Mouse (Mus musculus) hematopoietic stem cell, adult 5-6 weeks (primary cell): Measurements from ENCODE around the gene Lpp. TPM values are rescaled to one million over a fixed set of nuclear protein-coding genes. Genes with fewer than 3 reads are reported as not detected.

Source experiments
- ATAC-seq, 2 experiments: fragments of 125-278 bp in 1 of 2; replicated peaks in 1 of 2; 2 replicates each; pipeline ENCODE4 v1.8.0; 2016 to 2017; ENCODE audit warnings: inconsistent platforms in 2 of 2, mild to moderate bottlenecking in 2 of 2, moderate number of reproducible peaks in 2 of 2, low read depth in 1 of 2, moderate TSS enrichment in 1 of 2; ENCODE audit not compliant: low FRiP score in 2 of 2, poor library complexity in 2 of 2, severe bottlenecking in 2 of 2, insufficient read depth in 1 of 2, low TSS enrichment in 1 of 2
- total RNA-seq: library from RNA; stranded (forward); fragments of 172-1452, 232-1000 nt; gene quantifications from 2 replicates; pipeline ENCODE4 v1.2.3, GENCODE M21; 2017

Gene Lpp
- total RNA-seq, 1 experiment from 2014 or later, result 10.6 TPM

DNA sequence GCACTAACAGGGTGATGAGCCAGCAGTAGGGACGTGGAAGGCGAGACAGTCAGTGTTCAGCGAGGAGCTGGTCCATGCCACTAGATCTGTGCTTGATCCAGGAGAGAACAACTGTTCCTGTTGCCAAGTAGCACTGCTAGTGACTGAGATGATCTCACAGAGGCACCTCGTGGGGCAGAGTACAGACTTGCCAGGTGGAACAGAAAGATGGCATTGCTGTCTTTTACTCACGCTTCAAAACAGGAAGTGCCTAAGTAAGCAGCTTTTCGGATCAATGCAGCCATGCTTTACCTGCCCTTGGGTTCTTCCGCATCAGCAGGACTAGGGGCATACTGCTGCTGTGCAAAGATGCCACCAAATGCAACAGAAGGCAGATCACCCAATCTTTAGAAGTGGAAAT, 467.1 kb downstream of the Lpp start:
- ATAC-seq, result no peak

DNA sequence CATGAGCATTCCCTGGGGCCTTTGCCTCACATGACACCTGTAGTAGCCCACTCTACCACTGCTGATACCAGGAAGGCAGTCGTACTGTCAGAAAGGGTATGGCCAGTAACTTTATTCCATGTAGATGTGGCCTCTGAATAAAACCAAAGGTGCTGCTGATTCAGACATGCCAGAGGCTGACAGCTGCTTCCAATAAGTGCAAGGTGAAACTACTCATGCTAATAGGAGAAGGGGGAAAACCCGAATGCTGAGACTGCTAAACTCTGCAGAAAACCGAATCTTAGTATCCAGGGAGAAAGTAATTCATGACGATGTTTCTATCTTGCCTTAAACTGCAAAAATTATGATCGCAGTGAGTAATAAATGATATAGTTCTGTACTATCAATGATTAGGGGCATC, 468.1 kb downstream of the Lpp start:
- ATAC-seq, result no peak

DNA sequence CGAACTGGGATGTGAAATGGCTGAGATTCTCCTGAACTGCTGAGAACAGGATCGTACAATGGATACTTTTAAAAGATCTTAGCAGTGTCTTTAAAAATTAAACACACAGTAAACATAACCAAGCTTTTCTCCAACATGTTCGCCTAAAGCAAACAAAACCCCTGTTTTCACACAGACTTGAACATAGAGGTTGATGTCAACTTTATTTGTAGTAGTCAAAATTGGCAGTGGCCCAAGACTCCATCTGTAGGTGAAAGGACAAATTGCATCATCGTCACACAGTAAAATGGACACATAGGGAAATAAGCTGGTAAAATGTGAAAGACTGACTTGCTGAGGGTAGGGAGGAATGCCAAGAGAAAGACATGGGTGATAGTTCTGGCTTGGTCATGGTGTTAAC, 480.9 kb downstream of the Lpp start:
- no peak for ATAC-seq

DNA sequence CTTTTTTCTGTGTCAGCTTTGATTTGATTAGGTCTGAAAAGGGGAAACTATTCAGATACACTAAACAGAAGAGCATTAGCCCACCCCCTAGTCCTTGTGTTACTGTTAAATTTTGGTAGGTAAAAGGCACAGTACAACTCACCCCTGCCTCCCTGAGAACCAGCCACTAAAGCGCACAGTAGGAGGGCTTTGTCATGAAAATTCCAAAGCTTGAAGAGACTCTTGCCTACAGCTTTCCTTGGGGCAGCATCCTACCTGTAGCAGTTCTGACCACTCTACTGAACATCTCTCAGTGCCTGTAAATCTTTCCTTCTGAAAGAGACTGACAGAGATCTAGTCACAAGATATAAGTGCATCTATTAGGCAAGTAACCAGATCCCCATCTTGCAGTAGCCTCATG, 482.4 kb downstream of the Lpp start:
- ATAC-seq, result no peak

DNA sequence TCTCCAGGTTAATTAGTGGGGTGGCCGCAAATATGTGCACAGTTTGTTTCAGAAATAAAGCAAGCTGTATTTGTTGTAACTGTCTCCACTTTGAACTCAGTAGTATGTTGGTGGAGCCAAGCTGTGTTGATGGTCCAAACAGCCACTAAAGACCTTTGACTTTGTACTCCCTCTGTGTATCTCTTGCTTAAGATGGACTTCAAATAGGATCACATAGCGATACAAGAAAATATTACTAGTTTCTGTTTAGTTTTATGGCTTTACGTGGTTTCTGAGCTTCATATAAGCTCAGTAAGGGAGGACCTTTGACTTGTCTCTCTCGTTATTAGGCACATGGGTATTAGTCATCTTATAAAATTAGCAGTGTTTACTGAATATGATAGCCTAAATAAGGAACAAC, 485.7 kb downstream of the Lpp start:
- ATAC-seq, result no peak

DNA sequence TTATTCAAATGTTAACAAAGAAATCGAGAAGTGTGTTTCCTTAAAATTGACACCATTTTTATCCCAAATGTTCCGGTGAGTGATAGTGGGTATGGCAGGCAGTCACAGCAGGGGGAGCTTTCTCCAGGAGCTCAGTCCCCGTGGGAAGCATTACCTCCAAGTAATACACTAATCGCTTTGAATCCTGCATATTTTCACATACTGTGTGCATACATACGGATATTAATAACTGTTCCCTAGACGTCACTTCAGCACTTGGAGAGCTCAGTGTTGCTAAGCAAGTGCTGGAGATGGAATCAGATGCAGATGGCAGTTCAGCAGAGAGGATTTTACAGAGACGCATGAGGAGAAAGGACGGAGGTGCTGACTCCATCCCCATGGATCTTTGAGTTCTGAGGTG, 487.4 kb downstream of the Lpp start:
- no peak for ATAC-seq

DNA sequence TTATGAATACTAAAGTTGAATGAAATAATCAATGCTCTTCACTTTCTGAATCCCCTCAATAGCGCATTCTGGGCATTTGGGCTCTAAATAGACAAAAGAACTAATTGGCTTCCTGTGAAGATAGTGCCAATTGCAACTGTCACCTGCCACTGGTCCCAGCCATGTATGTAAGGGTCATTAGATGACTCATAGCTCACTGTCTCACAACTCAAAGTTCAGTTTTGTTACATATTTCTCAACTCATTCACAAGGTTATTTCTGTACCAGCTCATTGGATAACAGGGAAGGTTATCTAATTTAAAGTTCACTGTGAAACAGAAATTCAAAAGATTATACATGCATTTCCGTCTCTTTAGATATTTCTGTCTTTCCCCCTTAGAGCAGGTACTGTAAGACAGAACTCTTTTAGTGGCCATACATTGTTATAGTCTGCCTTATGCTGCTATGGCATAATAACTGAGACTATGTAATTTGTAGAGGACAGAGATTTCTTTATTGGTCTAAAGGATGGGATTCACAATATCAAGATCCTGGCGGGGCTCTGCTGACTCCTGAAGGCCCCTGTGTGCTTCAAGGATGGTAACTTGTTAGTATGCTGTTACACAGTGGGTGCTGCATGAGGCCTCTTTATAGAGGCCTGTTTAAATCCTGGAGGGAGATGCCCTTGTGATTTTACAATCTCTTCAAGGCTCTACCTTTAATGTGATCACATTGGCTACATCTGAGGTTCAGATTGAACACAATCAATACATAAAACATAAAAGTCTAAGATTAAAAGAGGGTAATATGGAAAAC, 488.9 kb downstream of the Lpp start:
- ATAC-seq, result no peak

DNA sequence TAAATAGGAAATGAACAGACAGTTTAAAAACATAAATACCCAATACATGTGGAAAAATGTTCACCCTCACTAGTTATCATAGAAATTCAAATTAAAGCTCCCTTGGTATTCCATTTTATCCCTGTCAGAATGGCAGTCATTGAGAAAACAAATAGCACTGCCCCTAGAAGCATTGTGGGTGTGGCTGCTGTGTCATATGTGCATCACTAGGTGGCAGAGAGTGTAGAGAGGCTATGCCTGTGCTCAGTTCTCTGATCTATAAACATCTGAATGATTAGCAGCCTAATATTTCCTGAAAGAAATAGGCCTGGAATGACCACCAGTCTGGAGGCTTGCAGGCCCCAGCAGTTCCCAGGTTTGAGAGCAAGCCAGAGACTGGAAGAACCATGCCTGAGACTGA, 490.7 kb downstream of the Lpp start:
- ATAC-seq, result no peak

DNA sequence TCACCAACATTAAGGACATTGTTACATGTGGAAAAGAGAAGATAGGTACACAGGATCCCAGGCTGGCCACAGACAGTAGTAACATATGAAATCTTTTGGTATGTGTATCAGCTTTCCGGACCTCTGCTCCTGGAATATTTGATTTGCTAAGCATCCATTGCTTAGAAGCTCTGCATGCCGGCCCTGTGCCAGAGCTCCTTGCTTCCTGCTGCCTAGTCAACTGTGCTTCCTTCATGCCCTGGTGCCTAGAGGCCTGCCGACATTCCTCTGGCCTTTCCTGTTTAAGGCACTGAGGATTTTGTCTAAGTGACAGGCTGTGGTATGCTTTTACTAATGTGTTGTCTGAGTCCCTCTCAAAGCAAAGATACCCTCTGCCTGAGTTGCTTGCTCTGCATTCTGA, 493.0 kb downstream of the Lpp start:
- no peak for ATAC-seq

DNA sequence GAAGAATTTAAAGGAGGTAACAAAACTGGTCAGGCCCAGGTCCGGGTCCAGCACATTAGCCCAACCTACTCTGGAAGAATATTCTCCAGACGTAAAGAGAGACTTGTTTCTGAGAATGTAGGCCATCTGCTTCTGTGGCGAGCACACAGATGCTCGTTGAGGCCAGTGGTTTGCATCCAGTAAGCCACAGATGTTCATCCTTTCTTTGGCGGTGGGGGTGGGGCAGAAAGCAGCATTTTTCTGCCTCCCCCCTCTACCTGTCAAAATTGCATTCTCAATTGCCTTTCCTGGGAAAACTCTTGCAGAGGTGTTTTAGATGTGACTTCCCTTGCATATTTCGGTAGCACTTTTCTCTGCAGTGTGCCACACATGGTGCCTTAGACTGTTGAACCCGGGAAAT, 493.6 kb downstream of the Lpp start:
- ATAC-seq, result no peak

DNA sequence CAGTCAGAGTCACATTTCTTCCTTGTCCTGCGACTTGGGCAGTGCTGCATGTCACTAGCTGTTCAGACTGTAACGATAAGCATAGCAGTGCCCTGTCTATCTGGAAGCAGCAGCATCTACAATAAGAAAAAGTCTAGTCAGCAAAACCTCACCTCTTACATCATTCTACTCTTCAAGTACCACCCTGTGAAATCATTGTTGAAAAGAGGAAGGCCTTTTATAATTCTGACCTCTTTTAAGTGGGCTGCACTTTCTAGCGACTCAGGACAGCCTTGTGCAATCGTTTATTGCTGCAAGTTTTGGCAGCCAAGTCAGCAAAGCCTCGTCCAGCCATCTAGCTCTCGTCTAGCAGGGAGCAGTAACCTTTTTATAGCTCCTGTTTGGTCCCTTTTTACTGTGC, 498.1 kb downstream of the Lpp start:
- ATAC-seq, result peak in 1 of 2 experiments; percentile 39; a peak in 1 of 4 replicates

DNA sequence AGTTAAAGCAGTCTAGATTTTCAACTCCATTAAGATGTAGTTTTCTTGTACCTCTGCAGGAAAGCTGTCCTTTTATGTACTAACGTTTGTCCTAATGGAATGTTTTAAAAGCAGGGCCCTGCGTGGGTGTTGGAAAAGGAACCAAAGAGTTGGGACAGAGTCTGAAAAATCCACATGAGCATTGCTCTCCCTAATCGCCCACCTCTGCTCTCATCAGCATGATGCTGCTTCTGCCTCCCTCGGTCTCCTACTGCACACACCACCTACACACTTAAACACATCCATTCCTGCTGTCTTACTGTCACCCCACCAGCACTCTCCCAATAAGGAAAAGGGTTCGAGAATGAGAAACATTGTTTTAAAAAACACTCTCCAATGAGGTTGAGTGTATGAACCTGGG, 501.9 kb downstream of the Lpp start:
- no peak for ATAC-seq

DNA sequence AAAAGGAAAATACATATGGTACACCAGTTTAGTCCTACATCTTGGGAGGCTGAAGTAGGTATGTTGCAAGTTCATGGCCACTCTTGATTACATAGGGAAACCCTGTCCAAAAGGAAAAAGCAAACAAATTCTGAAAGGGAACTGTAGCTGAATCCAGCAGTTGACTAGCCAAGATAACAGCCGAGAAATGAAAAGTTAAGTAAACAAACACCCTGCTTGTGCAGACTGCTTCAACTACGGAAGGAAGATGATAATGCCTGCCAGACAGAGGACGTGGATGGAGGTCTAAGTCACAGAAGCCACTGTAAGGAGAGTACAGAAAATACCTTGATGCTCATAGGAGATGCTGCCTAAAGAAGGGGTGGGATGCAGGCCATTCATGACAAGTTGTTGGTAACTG, 504.3 kb downstream of the Lpp start:
- no peak for ATAC-seq

DNA sequence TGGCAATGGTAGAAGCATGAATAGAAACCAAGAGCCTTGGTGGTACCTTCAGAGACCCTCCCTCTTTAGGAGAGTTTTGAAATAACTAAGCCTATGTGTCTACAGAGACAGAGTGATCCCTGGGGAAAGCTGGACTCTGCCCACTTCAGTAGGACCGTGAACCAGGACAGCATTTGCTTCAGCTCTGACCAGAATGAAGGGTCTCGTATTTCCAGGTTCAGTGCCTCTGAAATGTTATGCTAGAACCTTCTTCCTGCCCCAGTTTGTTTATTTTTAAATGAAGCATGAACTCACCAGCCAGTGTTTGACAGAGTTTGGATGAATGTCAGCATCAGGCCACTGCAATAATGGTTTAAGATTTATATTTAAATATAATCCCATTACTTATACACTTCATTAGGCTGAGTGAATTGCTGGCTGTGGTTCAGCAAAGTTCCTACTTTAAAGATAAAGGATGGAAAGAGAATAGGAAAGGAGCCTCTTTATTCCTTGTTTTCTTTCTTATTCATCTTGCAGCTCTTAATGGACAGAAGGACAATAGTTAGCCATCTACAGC, 507.0 kb downstream of the Lpp start:
- no peak for ATAC-seq

DNA sequence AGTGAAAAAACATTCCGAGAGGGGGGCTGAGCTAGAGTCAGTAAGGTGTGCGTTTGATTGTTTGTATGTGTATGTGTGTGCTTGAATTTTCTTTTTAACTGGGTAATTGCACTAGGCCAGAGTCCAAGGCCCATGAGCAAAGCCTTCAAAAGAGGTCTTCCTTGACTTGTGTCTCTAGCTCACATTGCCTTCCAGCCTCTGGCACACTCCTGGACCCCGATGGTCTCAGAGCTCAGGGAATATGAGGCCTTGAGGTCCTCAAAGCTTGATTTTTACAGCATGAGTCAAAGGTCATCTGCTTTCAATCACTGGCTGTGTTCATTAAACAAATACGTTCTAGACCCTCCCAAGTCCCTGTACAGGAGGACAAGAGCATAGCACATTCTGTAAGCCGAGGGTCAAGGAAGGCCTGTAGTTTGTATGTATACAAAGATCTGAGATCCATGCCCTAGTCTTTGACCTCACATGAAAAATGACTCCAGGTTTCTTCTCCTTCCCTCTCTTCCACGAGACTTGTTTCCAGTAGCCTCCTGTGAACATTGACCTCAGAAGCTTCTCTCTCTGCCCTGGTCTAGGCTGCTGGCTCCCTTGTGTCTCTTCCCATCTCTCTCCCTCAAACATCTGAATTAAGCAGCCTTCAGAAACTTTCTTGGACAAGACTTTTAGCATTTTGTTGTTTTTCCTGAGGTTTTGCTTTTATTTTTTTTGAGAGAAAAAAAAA, 508.0 kb downstream of the Lpp start:
- ATAC-seq, result no peak

DNA sequence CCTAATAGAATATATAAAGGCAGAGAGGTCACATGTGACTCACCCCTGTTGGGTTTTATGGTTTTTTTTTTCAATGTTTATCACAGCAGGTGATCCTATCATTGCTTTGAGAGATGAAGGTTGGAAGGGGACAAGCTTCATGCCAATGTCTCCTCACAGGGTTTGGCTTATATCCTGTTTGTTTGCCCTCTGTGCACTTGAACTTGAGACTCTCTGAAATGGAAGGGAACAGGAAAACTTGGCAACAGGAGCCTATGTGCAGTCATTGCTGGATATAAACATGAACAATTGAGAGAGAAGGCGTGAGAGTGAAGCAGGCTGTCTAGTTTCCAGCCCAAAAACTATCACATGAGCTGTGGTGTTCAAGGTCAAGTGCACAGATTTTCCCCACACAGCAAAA, 508.8 kb downstream of the Lpp start:
- no peak for ATAC-seq

DNA sequence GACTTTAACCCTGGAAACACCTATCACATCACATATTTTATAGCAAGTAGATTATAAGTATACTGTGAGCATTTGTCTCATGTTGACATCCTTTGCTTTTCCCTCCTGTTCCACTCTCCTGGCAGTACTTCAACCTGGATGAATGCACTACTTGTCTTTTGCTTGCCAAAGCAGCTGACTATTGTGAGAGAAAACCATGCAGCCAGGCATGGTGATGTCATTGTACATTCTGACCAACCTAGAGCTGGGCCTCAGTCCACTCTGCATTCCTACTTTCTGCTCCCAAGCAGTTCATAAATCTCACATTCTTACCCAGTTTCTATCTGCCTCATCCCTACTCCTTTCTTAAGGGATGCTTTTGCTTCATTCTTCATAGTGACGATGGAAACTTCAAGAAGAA, 515.6 kb downstream of the Lpp start:
- ATAC-seq, result no peak

DNA sequence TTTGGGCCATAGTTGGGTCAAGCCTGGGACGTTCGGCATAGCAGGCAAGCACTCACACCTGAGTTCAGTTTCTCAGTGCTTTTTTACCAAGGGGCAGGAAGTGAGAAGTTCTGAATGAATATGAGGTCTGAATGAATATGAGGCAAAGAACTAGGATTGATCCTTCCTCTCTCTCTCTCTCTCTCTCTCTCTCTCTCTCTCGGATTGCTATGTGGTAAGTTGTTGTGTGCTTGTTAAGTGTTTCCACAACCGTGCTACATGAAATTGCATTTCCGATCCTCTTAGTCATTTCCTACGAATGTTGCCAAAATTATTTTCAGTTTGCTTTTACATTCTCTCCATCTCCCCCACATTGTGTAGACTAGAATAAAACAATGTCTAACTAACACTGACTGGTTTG, 517.0 kb downstream of the Lpp start:
- peak in 1 of 2 experiments; percentile 2; a peak in 1 of 4 replicates for ATAC-seq

DNA sequence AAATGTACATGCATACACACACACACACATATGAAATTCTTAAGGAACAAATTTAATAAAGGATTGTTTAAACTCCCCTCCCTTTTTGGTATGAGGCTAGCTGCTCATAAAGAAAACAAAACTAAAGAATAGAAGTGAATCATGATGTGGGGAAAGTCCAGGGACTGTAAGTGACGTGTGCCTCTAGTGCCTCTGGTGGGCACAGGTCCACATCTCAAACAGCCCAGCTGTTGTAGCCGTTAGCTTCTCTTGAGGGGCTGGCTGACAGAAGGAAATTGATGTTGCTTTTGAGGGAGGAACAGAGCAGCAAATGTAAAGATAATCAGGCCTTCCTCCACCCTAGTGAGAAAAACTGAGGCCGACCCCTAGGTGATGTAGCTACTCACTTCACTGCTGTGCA, 517.5 kb downstream of the Lpp start:
- ATAC-seq, result peak; percentile 91 to 92
